Mouse (Mus musculus) ES-E14 (cell line): ENCODE data around the gene Abhd2.

Experiments used
- HCFC1 ChIP-seq: IDR thresholded peaks from 2 replicates; pipeline ENCODE4 v1.6.1; 2012; ENCODE audit warnings: low read length, inconsistent platforms, borderline replicate concordance; ENCODE audit not compliant: insufficient read depth
- ZC3H11A ChIP-seq: IDR thresholded peaks from 2 replicates; pipeline ENCODE4 v1.6.1; 2012; ENCODE audit warnings: low read depth, mild to moderate bottlenecking, inconsistent platforms, low read length, borderline replicate concordance
- ZNF384 ChIP-seq: IDR thresholded peaks from 2 replicates; pipeline ENCODE4 v1.6.1; 2012; ENCODE audit warnings: low read depth, low read length, inconsistent platforms

DNA sequence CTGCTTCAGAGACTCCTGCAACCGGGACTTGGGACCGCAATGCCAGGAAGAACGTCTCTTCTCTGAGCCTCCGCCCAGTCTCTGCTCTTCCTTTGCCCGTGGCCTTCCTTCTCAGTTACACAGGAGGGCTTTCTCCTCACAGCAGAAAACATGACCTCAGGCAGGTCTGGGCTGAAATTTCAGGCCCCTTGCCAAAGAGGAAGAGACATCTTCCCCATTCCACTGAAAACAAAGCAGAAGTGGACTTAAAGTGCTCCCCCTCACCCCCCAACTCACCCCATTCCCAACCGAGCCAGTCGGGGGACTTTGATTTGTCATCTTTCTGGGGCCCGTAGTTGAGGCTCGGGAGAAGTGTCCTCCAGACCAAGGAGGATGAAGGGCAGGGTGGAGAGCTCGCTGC, 41.0 kb upstream of the Abhd2 start:
- TF ChIP-seq HCFC1 (no peak), ZC3H11A (no peak), ZNF384 (no peak)
